Mouse (Mus musculus): Measurements from ENCODE around the gene Pih1d1.
"Not testable (repeated sequence)": the region's sequence is repeated elsewhere in the genome, so short reads cannot be mapped to it uniquely, and the experiment has no call there.

Pih1d1 gene

DNA sequence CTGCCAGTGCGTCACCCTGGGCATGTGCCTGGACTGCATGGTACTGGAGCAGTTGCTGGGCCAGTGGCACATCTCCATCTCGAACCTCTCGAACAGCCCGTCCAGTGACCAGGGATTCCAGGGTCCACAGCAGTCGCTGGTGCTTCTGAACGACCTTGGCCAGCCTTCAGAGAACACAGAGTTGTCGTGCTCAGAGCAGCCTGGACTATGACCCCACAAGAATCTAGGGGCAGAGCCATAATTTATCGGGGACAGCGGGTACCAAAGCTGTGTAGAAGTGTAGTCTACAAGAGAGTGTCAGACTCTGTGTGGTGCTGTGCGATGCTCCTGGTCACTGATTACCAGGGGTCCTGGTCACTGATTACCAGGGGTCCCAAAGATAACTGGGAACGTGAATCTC is 6.2 kb upstream of the Pih1d1 start:
- DNase-seq (ENCODE audit: low spot score in 2 of 2) = no peak

DNA sequence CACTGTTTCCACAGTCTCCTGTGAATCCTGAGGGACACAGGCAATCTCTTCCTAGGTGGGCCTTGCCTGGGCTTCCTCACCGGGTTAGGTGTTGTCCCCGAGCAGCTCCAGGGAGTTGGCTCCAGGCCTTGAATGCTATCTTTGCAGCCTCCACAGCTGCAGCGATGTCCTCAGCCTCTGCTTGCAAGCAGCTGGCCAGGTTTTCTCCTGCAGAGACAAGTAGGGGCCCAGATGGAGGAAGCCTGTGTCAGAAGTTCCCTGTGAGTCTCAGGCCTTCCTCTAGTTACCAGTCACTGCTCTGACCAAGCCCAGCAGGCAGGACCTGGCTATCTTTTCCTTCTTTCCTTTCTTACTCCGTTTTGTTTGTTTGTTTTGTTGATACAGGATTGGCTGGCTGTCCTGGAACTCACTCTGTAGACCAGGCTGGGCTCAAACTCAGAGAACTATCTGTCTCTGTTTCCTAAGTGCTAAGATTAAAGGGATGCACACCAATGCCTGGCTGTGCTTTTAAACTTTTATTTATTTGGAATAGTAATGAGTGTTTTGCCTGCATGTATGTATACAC is 5.5 kb upstream of the Pih1d1 start:
- DNase-seq (ENCODE audit: low spot score in 2 of 2) = no peak

DNA sequence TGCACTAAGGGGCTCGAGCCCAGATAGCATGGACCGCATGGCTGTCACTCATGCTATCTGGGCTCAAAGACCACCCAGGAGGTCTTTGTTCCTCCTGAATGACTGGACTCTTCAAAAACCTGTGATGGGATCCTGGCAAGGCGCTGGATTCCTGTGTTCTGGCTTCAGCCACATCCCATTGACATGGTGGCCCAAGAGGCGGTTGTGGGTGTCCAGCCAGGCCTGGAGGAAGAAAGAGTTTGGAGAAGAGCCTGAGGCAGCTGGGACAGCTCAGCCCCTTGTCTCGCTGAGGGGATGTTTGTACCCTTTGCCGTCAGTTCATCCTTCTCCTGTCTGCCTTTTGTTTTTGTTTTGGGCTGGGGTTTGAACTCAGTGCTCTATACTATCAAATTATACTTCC is 4.6 kb upstream of the Pih1d1 start:
- DNase-seq (ENCODE audit: low spot score in 2 of 2) = no peak

DNA sequence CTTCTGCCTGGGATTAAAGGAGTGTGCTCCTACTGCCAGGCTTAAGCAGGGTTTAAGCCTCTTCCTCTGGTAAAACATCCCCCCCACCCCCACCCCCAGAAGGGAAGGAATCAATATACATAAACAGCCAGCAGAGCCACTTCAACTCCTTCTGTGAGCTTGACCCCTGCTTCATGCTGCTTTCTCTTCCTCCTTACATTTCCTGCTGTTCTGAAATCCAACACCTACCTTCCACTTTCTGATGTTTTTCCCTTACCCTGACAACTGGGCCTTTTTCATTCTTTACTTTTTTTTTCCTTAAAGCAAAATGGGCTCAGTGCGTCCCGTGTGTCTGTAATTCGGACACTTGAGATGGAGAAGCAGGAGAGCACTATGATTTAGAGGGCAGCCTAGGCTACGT is 3.8 kb upstream of the Pih1d1 start:
- DNase-seq (ENCODE audit: low spot score in 2 of 2) = no peak

DNA sequence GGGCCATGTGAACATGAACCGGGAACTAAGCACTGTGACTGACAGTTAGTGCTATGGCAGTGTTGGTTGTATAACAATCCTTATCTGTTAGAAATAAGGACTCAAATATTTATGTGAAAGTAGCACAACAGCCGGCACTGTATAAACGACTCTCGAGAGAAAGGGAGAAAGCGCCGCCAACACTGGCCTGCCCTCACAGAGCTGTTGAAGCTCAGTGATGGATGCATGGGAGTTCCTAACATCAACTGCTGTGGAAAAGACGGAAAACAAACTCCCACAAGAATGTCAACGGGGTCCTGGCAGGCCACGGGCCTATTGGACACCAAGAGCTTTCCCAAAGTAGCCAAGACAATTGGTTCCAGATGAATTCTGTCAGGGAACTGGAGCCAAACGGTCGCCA is 2.8 kb upstream of the Pih1d1 start:
- no peak for DNase-seq (ENCODE audit: low spot score in 2 of 2)

DNA sequence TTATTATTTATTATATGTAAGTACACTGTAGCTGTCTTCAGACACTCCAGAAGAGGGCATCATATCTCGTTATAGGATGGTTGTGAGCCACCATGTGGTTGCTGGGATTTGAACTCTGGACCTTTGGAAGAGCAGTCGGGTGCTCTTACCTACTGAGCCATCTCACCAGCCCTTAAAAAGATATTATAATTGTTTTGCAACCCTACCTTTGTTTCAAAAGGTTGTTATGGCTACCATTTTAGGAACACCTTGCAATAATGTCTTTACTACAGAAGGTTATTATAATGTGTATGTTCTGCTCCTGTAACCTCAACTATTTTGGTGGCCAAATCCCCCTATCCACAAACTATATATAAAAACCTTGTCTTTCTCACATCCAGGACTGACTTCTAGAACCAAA is 1.1 kb upstream of the Pih1d1 start:
- not testable (repeated sequence) for DNase-seq (ENCODE audit: low spot score in 2 of 2)

DNA sequence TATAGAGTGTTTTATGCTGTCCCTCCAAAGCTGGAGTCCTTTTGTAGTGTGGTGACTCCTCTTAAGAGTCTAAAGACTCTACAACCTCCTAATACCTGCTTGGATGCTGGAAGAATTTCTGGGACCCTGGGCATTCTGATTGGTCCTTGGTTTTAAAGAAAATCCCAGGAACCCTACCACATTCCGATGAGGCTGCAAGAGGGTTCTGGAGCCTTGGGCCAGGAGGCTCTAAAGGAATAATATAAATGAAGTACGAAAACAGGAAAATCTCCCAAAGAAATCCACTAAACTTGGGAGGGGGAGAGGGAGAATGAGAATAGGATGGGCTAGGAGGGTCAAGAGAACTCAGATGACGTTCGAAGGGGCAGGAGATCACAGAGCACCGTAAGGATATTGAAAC is 517 bp upstream of the Pih1d1 start:
- DNase-seq (ENCODE audit: low spot score in 2 of 2) = no peak

DNA sequence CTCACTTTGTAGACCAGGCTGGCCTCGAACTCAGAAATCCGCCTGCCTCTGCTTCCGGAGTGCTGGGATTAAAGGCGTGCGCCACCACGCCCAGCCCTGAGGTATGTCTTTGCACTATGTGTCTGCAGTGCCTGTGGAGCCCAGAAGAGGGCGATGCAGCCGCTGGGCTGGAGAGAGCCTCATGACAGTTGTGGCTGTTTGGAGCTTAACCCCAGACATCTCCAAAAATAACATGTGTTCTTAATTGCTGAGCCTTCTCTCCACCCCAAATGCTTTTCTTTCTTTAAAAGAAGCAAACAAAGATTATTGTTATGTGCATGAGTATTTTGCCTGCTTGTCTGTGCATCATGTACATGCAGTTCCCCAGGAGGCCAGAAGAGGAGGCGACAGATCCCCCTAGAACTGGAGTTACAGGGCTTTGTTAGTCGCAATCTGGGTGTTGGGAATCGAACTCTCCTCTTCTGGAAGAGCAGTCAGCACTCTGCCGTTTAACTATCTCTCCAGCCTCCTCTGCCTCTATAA is 951 bp downstream of the Pih1d1 start:
- DNase-seq (ENCODE audit: low spot score in 2 of 2) = peak in 1 of 2 experiments; percentile 52

DNA sequence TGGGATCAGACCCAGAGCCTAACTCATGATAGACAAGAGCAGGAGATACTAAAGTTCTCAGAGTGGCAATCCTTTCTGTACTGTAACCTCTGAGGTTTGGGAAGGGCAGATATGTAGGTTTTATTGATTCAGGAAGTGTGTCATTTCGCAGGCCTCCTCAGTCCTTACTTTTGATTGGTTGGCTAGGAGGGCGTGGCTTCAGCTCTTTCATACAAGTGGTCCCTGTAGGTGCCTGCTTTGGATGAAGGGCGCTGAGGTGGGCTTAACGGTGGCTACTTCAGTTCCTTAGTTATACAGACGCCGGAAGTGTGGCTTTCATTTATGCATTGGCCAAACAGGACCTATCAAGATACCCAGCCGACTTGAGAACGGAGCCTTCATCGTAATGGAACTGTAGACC is 1.5 kb downstream of the Pih1d1 start:
- no peak for DNase-seq (ENCODE audit: low spot score in 2 of 2)

DNA sequence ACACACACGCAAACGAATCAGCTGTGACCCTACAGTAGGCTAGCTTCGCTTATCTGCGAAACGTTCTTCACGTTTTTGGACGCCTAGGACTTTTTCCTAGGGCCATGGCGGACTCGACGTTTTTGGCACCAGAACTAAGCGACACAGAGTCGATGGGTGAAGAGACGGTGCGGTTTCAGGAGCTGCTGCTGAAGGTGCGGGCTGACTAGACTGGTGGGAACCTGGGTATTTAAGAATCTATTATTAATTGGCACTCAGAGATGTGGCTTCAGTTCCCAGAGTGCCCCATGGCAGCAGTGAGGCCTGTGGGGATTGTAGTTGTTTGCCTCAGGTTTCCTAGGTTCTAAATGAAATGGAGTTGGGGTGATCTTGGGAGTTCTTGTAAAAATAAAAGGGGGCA is 2.1 kb downstream of the Pih1d1 start:
- no peak for DNase-seq (ENCODE audit: low spot score in 2 of 2)

DNA sequence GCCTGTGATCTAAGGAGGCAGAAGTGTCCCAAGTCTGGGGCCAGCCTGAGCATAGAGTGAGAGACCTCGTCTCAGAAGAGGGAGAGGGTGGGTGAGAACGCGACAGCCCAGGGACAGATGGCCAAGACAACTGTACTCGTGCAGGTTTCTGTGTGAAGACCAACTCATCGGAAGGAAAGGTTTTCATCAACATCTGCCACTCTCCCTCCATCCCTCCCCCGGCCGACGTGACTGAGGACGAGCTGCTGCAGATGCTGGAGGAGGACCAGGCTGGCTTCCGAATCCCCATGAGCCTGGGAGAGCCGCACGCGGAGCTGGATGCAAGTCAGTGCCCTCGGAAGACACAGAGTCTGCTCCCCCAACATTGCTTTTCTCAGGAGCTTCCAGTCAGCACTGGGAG is 3.4 kb downstream of the Pih1d1 start:
- DNase-seq (ENCODE audit: low spot score in 2 of 2) = no peak

DNA sequence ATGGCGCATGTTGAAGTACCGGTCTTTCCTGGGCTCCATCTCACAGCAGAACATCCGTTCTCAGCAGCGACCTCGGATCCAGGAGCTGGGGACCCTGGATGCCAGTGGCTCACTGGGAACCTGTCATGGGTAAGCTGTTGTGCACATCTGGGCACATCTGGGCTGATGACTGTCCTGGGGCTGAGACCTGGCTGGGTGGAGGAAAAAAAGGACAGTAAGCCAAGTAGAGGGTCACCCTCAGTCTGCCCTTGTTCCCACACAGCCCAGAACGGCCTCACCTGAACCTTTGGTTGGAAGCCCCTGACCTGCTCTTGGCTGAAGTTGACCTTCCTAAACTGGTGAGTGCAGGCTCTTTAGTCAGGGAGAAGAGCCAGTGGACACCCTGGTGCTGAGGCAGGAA is 4.9 kb downstream of the Pih1d1 start:
- no peak for DNase-seq (ENCODE audit: low spot score in 2 of 2)

DNA sequence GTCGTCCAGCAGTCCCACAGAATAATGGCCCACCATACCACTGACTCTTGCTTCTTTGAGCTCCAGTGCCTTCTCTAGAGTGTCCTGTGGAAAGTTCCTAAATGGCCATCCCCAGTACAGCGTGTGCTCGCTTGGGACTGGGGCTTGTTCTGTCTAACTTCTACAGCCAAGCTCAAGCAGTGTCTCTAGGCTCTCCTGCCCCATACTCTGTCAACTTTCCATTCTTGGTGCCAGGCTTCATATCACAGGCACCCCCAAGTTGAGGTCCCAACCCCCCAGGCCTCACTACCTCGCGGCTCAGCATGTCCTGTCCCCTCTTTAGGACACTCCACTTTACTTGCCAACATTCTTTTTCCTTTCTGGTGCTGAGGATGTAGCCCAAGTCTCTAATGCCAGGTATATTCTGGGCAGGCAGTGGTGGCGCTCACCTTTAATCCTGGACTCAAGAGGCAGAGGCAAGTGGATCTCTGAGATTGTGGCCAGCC is 6.3 kb downstream of the Pih1d1 start:
- no peak for DNase-seq (ENCODE audit: low spot score in 2 of 2)

DNA sequence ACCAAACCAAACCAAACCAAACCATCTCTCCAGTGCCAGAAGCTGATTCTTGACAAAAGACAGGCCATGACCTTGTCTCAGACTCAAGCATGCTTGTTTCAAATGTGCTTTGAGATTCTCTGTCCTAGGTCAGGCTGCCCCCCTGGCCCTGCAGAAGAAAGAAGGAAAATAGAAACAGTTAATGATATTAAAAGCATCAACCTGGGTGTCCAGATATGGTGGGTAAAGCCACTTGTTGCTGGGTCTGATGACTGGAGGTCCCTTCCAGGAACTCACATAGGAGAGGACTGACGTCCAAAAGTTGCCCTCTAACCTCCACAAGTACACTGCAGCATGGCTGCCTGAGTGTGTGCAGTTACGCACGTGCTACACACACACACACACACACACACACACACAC is 6.8 kb downstream of the Pih1d1 start:
- DNase-seq (ENCODE audit: low spot score in 2 of 2) = no peak

DNA sequence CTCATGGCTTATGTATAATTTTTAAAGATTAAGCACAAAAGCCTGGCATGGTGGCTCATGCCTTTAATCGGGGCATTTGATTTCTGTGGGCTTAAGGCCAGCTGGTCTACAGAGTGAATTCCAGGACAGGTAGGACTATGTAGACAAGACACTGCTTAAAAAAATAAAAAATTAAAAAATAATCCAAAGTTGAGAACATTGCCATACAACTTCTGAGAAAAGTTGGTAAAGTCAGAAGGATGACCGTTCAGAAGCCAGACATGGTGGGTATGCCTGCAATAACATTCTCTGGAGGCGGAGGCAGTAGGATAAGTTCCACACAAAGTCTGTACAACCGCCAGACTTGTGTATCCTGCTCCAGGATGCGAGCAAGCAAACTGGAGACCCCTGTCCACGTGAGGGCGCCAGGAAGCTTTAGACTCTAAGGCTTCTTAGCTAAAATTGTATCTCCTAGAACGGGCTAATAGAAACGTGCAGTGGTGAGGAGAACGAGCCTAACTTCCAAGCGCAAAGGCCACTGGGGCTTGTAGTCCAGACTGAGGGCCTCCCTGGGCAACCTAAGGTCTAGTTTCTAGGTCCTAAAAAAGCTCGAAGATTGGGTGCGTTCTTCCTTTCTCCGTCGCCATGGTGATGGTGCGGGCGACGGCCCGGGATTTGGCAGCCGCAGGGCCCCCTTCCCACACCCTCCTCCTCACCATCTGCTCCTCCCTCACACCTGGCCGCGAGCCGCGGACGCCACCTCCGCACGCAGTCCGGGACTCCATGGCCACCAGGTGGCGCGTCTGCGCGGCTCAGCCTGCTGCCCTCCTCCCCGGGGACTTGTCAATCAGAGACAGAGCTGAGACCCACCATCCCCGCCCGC is 7.7 kb downstream of the Pih1d1 start:
- peak; percentile 73 to 87 for DNase-seq (ENCODE audit: low spot score in 2 of 2)

DNA sequence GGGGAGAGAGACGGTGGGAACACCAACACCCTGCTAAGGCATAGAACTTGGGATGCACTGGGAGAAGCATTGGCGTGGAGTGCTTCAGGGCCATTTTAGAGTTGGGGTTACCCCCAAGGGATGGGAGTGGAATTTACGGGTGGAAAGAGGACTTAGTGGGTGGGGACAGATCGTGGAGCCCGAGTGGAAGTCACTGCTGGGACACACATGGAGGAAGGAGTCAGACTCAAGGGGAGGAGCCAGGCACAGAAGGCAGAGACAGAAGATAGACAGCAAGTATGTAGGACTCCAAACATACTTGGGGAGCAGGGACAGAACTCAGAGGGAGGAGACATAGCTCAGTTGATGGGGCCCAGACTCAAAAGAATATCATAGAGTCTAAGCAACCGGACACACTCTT is 8.4 kb downstream of the Pih1d1 start:
- DNase-seq (ENCODE audit: low spot score in 2 of 2) = no peak

DNA sequence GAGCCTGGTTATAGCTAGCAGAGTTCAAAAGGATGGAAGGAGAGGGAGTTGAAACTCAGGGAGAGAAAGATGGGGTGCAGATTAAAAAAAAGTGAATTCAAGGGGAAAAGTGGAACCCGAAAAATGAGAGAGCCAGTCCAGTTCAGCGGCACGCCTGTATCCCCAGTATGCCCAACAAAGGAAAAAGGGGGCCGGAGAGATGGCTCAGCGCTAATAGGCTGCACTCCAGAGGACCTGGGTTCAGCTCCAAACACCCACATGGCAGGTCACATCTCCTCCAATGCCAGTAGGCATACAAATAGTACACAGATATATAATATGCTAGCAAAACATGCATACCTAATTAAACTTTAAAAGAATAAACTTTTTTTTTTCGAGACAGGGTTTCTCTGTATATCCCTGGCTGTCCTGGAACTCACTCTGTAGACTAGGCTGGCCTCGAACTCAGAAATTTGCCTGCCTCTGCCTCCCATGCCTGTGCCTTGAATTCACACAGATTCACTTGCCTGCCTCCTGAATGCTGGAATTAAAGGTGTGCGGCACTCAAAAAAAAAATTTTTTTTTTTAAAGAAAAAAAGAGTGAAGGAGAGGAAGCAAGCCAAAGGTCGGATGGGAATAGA is 9.0 kb downstream of the Pih1d1 start:
- no peak for DNase-seq (ENCODE audit: low spot score in 2 of 2)

DNA sequence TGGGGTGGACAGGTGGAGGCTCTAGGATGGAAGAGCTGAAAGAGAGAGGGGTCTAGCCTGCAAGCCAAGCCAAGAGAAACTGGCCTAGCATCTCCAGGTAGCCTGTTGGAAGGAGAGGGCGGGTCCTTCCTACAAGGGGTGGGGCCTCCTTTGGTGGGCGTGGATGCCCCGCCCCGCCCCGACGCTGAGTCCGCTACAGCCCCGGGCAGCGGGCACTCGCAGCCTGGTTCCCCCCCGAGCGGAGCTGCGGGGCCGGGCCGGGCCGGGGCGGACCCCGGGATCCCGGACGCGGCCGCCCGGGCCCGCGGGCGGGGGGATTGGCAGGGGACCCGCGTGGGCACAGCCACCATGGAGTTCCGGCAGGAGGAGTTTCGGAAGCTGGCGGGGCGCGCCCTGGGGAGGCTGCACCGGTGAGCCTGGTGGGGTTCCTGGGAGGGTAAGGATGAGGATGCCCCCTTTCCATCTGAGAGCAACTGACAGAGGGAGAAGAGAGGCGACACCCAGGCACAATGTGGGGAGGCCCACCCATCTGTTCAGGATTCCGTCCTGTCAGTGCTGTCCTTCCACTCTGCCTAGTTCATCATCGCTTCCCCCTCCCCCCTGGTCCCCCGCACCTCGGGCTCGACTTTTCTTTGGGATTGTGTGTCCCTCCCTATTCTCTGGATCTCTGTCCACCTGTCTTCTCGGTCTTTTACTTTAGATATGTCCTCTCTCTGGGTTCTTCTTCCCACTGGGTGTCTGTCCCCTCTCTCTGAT is 9.8 kb downstream of the Pih1d1 start, which contains the start of gene Slc17a7:
TSS of gene Slc17a7 (plus strand) at position 215 of the 756 bp plus-strand sequence.
- no peak for DNase-seq (ENCODE audit: low spot score in 2 of 2)

DNA sequence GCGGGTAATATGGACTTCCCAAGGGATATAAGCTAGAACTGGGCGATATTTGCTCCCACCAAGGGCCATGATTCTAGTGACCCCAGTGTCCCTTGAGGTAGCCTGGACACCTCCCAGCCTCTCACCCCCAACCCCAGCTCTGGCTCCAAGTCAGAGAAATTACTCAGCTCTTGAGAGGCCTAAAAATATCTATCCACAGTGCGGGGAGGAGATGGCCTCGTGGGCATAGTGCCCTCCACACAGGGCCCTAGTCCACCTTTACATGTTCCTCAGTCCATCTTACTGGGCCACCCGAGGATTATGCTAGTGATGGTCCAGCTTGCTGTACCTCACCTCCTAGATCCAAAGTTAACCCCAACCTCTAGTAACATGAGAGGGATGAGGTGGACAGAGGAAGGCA is 10.7 kb downstream of the Pih1d1 start:
- no peak for DNase-seq (ENCODE audit: low spot score in 2 of 2)

DNA sequence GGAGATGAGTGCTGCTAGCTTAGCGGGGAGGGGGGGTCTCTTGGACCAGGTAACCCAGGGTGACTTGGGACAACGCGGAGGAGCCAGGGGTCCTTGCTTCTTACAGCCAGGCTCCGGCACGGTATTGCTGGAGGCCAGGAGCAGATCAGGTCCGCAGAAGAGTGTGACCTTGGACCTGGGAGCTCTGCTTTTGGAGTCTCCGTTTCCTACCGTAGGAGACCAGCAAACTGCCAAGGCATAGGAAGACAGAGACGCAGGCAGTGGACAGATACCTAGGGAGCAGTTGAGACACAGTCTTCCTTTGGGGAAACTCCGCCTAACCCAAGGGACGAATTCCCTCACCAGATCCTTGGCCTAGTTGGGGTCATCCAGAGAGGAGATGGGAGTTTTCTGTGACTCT is 11.6 kb downstream of the Pih1d1 start:
- no peak for DNase-seq (ENCODE audit: low spot score in 2 of 2)

DNA sequence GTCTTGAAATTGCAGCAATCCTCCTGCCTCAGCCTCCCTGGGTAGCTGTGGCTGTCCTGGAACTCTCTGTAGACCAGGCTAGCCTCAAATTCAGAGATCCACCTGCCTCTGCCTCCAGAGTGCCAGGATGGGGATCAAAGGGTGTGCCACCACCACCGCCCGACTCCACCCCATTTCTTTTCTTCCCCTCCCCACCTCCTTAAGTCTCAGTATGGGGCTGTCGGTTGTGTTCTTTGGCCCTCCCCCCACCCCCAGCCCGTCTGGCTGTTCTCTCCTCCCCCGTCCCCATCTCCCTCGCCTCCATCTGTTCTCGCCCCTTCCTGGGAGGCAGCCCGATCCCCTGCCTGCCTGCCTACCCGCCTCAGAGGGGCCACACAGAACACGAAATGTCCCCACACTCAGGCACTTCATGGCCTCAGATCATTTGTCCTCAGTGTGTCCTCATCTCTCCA is 12.9 kb downstream of the Pih1d1 start:
- DNase-seq (ENCODE audit: low spot score in 2 of 2) = no peak

Data from spleen, postnatal 14 days (tissue).